Mouse (Mus musculus) frontal cortex, postnatal 14 days (tissue): ENCODE measurements around the gene Lin7c.

Source experiments
- DNase-seq, 2 experiments: peaks; one replicate each; pipeline ENCODE4 v3.0.0; 2022; ENCODE audit warnings: low spot score in 2 of 2

The Lin7c gene

GRCm38 (mm10) chr2:109936410-109936755 is 45.7 kb downstream of the Lin7c start:
- no peak for DNase-seq

GRCm38 (mm10) chr2:109941973-109942444 is 51.4 kb downstream of the Lin7c start:
- no peak for DNase-seq

GRCm38 (mm10) chr2:109942810-109943570 is 52.3 kb downstream of the Lin7c start:
- DNase-seq = no peak

DNA sequence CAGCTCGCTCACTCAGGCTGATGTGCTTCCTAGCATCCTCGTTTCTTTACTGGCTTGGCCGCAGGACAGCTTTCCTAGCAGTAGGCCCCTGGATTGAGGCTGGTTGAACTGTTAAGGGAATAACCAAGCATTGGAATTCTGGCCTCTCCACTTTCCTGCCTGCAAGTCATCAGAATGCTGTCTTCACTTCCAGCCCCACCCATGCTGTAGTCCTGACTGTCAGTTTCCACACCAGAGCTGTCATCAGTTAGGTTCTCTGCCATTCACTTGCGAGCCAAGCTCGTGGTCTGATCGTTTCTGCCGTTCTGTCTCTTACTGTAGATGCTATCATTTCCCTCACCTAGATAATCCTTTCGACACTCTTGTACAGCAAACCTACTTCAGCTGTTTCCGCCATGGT is 54.3 kb downstream of the Lin7c start:
- DNase-seq = no peak

GRCm38 (mm10) chr2:109945532-109945931 is 54.9 kb downstream of the Lin7c start:
- DNase-seq = no peak

- no peak for DNase-seq
Observed at GRCm38 (mm10) chr2:109946426-109946825, 55.8 kb downstream of the Lin7c start.

- no peak for DNase-seq
Observed at GRCm38 (mm10) chr2:109949519-109949918, 58.9 kb downstream of the Lin7c start.

GRCm38 (mm10) chr2:109950311-109950710 is 59.7 kb downstream of the Lin7c start:
- no peak for DNase-seq
